Mouse (Mus musculus) CD4-positive helper T cell, adult 2 months (primary cell): Measurements from ENCODE around the gene Smim13.
"Not testable (repeated sequence)": the region's sequence is repeated elsewhere in the genome, so short reads cannot be mapped to it uniquely, and the experiment has no call there.

Source experiments
- DNase-seq: peaks from one replicate; pipeline ENCODE4 v3.0.0-alpha.2; 2012; ENCODE audit warnings: low read depth, missing footprints, low spot score

Smim13 gene

GRCm38 (mm10) chr13:41249538-41250317 lies at the start of gene Smim13:
TSS of gene Smim13 (plus strand) at chr13:41249844.
- DNase-seq: peak; percentile 98

GRCm38 (mm10) chr13:41200861-41201260 lies 48.8 kb upstream of the Smim13 start:
- no peak for DNase-seq

- DNase-seq: no peak
Measured at GRCm38 (mm10) chr13:41203289-41203688, 46.4 kb upstream of the Smim13 start.

GRCm38 (mm10) chr13:41203691-41204090 lies 46.0 kb upstream of the Smim13 start:
- no peak for DNase-seq

- DNase-seq: not testable (repeated sequence)
Measured at GRCm38 (mm10) chr13:41205568-41205967, 44.1 kb upstream of the Smim13 start.

GRCm38 (mm10) chr13:41206241-41206640 lies 43.4 kb upstream of the Smim13 start:
- no peak for DNase-seq

GRCm38 (mm10) chr13:41211276-41211675 lies 38.4 kb upstream of the Smim13 start:
- no peak for DNase-seq

- no peak for DNase-seq
Measured at GRCm38 (mm10) chr13:41212558-41213322, 36.9 kb upstream of the Smim13 start.

GRCm38 (mm10) chr13:41215669-41216068 lies 34.0 kb upstream of the Smim13 start:
- no peak for DNase-seq

GRCm38 (mm10) chr13:41216236-41216635 lies 33.4 kb upstream of the Smim13 start:
- no peak for DNase-seq

GRCm38 (mm10) chr13:41219056-41219455 lies 30.6 kb upstream of the Smim13 start:
- DNase-seq: no peak

- DNase-seq: no peak
Measured at GRCm38 (mm10) chr13:41219687-41220303, 29.8 kb upstream of the Smim13 start.

GRCm38 (mm10) chr13:41220304-41220834 lies 29.3 kb upstream of the Smim13 start, which contains the start of gene Elovl2:
TSS of gene Elovl2 (minus strand) at chr13:41220405.
- peak; percentile 66 for DNase-seq

- DNase-seq: no peak
Measured at GRCm38 (mm10) chr13:41226513-41226912, 23.1 kb upstream of the Smim13 start.

GRCm38 (mm10) chr13:41228060-41228459 lies 21.6 kb upstream of the Smim13 start:
- DNase-seq: no peak

- no peak for DNase-seq
Measured at GRCm38 (mm10) chr13:41230256-41230655, 19.4 kb upstream of the Smim13 start.

GRCm38 (mm10) chr13:41231389-41231983 lies 18.2 kb upstream of the Smim13 start:
- DNase-seq: no peak

- no peak for DNase-seq
Measured at GRCm38 (mm10) chr13:41232209-41232608, 17.4 kb upstream of the Smim13 start.

GRCm38 (mm10) chr13:41233241-41233640 lies 16.4 kb upstream of the Smim13 start:
- DNase-seq: no peak

GRCm38 (mm10) chr13:41235181-41235580 lies 14.5 kb upstream of the Smim13 start:
- no peak for DNase-seq
